15 mouse cellular contexts compared by ENCODE assay signal in genomic region chr7:38015356-38015755, GRCm38 (mm10).
"Had no signal": no experiment of that assay in that cellular context is flagged by ENCODE, and none has a peak within 500 bp of the region (broad histone marks: within the 10 kb centered on the region; RNA-seq: fewer than 3 reads in every experiment).

No protein-coding gene starts in this region.

- H3K9me3 ChIP-seq: kidney, embryonic 15.5 days; limb, embryonic 12.5 days; limb, embryonic 15.5 days; midbrain, embryonic 13.5 days had no signal

- H3K27me3 ChIP-seq: kidney, embryonic 15.5 days; limb, embryonic 12.5 days; limb, embryonic 15.5 days; midbrain, embryonic 13.5 days had no signal

- H3K36me3 ChIP-seq: kidney, embryonic 15.5 days; limb, embryonic 12.5 days; limb, embryonic 15.5 days; midbrain, embryonic 13.5 days had no signal

- H3K27ac ChIP-seq: kidney, embryonic 15.5 days; limb, embryonic 12.5 days; limb, embryonic 15.5 days; liver, embryonic 14.5 days; macrophage; midbrain, embryonic 13.5 days had no signal

- H3K4me3 ChIP-seq: kidney, embryonic 15.5 days; left cerebral cortex, adult 2 months; limb, embryonic 12.5 days; limb, embryonic 15.5 days; midbrain, embryonic 13.5 days had no signal

- H3K9ac ChIP-seq: kidney, embryonic 15.5 days; limb, embryonic 12.5 days; limb, embryonic 15.5 days; liver, embryonic 14.5 days; liver, postnatal 0 days; lung, embryonic 14.5 days; midbrain, embryonic 13.5 days had no signal

- DNase-seq: kidney, postnatal 10 days; kidney, postnatal 36 days; layer of hippocampus, postnatal 36 days; left cerebral cortex, postnatal 4 days; liver, postnatal 0 days; lung, embryonic 14.5 days; thymus, adult 18-20 months; thymus, postnatal 36 days had no signal

- H3K4me1 ChIP-seq: limb, embryonic 12.5 days had no signal
